Mouse (Mus musculus): ENCODE data around the gene Gm21797.
"Not testable (repeated sequence)": the region's sequence is repeated elsewhere in the genome, so short reads cannot be mapped to it uniquely, and the experiment has no call there.

Gm21797 gene

DNA sequence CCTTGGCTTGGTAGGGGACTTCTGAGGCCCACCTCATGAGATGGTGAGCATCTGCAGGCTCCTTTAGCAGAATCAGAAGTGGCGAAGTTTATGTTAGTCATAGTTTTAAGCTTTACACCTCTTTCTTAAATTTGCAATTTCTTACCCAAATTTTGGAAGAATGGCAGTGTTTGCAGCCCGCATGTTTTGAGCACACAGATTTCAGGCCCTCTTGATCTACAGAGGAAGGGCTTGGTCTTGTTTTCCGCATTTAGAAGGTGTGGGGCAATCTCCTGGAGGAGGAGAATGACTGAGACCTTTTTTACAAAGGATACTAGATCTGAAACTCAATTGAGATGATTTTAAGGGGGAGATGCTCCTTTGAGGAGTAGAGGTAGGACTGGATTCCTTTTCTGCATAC lies at the start of gene Gm21797:
Gm21797 (minus strand) TSS at position 101 of the 400 bp plus-strand sequence.
- DNase-seq (ENCODE audit: inconsistent ontology term), result not testable (repeated sequence)

DNA sequence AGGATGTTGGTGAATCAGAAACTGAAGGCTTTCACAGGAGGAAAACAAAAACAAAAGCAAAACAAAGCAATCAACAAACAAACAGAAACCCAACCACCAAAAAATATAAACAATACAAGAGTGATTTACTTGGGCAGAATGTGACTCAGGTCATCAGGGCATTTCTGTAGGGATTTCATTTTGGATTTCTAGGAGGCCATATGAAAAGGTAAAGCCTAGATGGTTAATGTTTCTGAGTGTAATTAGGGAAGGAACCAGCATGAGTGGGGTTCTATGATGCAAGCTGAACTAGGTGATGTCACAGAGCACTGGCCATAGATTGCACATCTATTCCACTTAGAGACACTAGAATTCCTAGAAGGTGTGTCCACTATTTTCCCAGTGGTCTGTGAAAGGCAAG lies 29.0 kb upstream of the Gm21797 start, which contains the start of gene Gm20795:
Gm20795 (plus strand) TSS at position 301 of the 400 bp plus-strand sequence.
- DNase-seq (ENCODE audit: inconsistent ontology term), result not testable (repeated sequence)
